Mouse (Mus musculus) CH12.LX (cell line): ENCODE results near the gene Cdkl4.

Experiments used
- BHLHE40 ChIP-seq: IDR thresholded peaks from 2 replicates; pipeline ENCODE4 v1.6.1; 2011; ENCODE audit warnings: mild to moderate bottlenecking, low read depth, low read length, improper control_type of control experiment
- CTCF ChIP-seq, 2 experiments: IDR thresholded peaks in 1 of 2; conservative IDR thresholded peaks in 1 of 2; 2 replicates each; pipeline ENCODE4 v1.5.1; 2011 to 2012; ENCODE audit warnings: low read depth in 2 of 2, low read length in 2 of 2, improper control_type of control experiment in 1 of 2, inconsistent platforms in 1 of 2, mild to moderate bottlenecking in 1 of 2, moderate library complexity in 1 of 2
- E2F4 ChIP-seq: IDR thresholded peaks from 2 replicates; pipeline ENCODE4 v1.6.1; 2011; ENCODE audit warnings: low read depth, low read length, improper control_type of control experiment; ENCODE audit not compliant: insufficient replicate concordance
- ELF1 ChIP-seq: IDR thresholded peaks from 2 replicates; pipeline ENCODE4 v1.6.1; 2014; ENCODE audit warnings: low read depth, mild to moderate bottlenecking, inconsistent platforms, low read length, improper control_type of control experiment
- IRF4 ChIP-seq: IDR thresholded peaks from 2 replicates; pipeline ENCODE4 v1.6.1; 2014; ENCODE audit warnings: low read depth, mild to moderate bottlenecking, inconsistent platforms, low read length, improper control_type of control experiment
- JUND ChIP-seq: conservative IDR thresholded peaks from 2 replicates; pipeline ENCODE4 v1.6.1; 2011; ENCODE audit warnings: low read depth, low read length, improper control_type of control experiment
- MAX ChIP-seq: IDR thresholded peaks from 2 replicates; pipeline ENCODE4 v1.6.1; 2011; ENCODE audit warnings: low read length, improper control_type of control experiment
- NRF1 ChIP-seq: IDR thresholded peaks from 2 replicates; pipeline ENCODE4 v1.6.1; 2014; ENCODE audit warnings: low read depth, mild to moderate bottlenecking, inconsistent platforms, low read length, improper control_type of control experiment, moderate library complexity
- POLR2A ChIP-seq: IDR thresholded peaks from 2 replicates; pipeline ENCODE4 v1.6.1; 2011; ENCODE audit warnings: low read depth, mild to moderate bottlenecking, improper control_type of control experiment, low read length
- POLR2AphosphoS2 ChIP-seq: IDR thresholded peaks from 2 replicates; pipeline ENCODE4 v1.6.1; 2011; ENCODE audit warnings: low read depth, low read length, improper control_type of control experiment
- RAD21 ChIP-seq: IDR thresholded peaks from 2 replicates; pipeline ENCODE4 v1.6.1; 2011; ENCODE audit warnings: low read depth, mild to moderate bottlenecking, low read length, improper control_type of control experiment, moderate library complexity
- SMC3 ChIP-seq: IDR thresholded peaks from 2 replicates; pipeline ENCODE4 v1.6.1; 2011; ENCODE audit warnings: low read depth, low read length, improper control_type of control experiment
- UBTF ChIP-seq: IDR thresholded peaks from 2 replicates; pipeline ENCODE4 v1.6.1; 2012; ENCODE audit warnings: low read depth, mild to moderate bottlenecking, inconsistent platforms, low read length, improper control_type of control experiment, moderate library complexity
- USF1 ChIP-seq: IDR thresholded peaks from 2 replicates; pipeline ENCODE4 v1.6.1; 2014; ENCODE audit warnings: low read depth, mild to moderate bottlenecking, inconsistent platforms, low read length, improper control_type of control experiment

- TF ChIP-seq USF1 (no peak), CTCF (conservative IDR thresholded peaks at IDR 0.05 in 1 of 2, IDR thresholded peaks at IDR 0.05 in 1 of 2; ENCODE audit: low read depth in 2 of 2, low read length in 2 of 2) (no peak), POLR2A (no peak), E2F4 (no peak), BHLHE40 (no peak), JUND (no peak), SMC3 (no peak), UBTF (no peak), MAX (no peak), POLR2AphosphoS2 (no peak), IRF4 (no peak), NRF1 (no peak), ELF1 (no peak), RAD21 (no peak)
Measured at GRCm38 (mm10) chr17:80550981-80551380, 26.6 kb downstream of the Cdkl4 start.
